Mouse (Mus musculus): ENCODE data around the gene Slc38a7.
A peak's percentile ranks its signal among the peaks of the same experiment; 100 is the strongest.
"Not testable (repeated sequence)": the region's sequence is repeated elsewhere in the genome, so short reads cannot be mapped to it uniquely, and the experiment has no call there.

Slc38a7 gene

DNA sequence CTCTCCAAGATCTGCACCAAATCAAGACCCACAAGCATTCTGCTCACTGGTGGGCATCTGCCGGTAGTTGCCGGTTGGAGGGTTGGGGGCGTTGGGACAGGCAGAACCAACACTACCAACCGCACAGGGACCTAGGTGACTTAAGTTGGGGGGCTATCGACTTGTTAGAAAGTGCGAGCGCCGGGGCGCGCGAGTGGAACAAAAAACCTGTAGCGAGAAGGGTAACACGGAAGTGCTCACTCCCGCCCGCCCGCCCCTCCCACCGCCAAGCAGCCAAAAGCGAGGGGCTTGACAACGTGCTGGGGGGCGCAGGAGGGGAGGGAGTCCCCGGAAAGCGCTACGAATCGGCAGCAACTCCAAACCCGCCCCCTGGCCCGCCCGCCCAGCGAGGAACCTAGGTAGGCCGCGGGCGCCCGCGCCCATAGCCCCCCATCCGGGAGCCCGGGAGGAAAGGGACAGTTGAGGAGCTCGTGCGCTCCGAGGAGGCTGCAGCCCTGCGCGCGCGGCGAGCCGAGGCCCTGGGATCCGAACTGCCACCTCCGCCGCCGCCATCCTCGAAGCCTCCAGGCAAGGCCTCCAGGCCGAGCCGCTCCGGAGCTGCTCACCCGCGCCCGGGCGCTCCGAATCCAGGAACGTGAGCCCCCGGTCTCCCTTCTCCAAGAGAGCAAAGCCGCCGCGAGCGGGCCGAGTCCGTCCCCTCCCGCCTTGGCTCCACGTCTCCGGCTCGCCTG lies 46.7 kb downstream of the Slc38a7 start:
- DNase-seq: peak; percentile 61 to 74

DNA sequence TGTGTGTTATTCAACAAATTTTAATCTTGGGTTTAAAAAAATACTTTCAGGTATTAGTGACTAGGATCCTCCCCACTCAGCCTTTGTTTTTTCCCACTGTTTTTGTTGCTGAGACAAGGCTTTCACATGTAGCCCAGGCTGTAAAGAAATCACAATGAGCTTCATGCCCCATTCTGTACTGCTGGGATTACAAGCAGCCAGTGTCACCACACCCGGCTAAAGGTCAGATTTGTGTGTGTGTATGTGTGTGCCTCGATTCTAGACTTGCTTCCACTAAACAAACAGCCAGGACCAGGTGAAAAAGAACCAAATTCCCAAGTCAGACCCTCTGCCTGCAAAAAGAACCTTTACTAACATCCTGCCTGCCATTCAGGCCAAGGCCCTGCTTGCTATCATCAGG lies 47.9 kb downstream of the Slc38a7 start:
- DNase-seq: no peak

DNA sequence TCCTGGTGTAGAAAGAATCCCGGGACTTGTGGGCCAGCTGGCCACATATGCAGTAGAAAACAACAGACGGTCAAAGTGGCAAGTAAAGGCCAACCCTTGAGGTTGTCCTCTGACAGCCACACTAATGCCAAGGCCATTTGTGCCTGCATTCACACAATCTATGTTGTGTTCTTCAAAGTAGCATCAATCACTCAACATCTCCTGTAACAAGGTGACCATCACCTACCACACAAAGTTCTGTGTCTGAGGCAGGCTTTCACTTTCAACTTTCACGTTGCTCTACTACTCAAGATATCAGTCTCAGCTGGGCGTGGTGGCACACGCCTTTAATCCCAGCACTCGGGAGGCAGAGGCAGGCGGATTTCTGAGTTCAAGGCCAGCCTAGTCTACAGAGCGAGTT lies 51.1 kb downstream of the Slc38a7 start:
- DNase-seq: no peak

DNA sequence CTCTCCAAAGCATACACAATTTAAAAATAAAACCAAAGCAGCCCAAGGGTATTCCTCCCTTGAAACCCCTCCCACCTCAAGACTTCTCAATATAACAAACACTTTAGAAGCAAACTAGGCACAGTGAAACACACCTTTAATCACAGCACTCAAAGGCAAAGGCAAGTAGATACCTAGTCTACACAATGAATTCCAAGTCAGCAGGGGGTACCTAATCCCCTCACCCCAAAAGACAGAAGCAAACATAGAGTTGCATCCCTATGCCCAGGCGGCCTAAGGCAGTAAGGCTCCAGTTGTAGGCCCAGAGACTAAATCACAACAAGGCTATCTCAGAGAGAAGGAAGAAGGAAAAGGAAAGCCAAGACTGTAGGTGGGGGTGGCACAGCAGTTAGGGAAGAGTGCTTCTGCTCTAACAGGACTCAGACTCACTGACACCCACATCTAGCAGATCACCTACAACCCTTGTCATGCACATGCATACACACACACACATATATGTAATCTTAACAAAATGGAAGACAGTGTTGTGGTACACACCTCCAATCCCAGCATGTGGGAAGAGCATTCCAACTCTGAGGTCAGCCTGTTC lies 51.8 kb downstream of the Slc38a7 start:
- no peak for DNase-seq

DNA sequence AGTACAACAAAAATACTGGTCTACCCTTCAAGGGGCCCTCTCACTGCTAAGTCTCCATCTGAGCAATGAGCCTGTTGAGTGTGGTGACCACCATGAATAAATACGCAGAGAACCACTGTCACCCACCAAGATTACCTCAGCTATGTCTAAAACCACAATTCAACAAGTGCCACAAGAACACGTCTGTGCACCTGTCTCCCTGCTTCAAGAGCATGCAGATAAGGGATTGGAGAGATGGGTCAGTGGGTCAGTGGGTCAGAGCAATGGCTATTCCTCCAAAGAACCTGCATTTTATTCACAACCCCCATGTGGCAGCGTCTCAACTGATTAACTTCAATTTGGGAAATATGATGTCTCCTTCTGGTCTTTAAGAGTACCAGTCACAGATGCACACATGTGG lies 53.0 kb downstream of the Slc38a7 start:
- no peak for DNase-seq

DNA sequence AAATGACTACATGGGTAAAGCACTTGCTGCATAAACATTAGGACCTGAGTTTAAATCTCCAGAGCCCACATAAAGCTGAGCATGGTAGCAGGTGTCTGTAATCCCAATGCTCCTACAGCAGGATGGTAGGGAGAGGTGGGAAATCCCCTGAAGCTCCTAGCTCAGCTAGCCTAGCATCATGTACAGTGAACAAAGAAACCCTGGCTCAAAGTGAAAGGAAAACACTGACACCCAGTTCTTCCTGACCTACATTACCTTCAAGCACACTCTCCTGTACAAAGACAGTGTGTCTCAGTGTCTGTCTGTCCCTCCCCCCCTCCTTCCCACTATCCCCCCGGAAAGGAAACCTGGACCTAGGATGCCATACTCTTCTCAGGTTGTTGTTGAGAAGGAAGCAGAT lies 53.4 kb downstream of the Slc38a7 start:
- DNase-seq: no peak

DNA sequence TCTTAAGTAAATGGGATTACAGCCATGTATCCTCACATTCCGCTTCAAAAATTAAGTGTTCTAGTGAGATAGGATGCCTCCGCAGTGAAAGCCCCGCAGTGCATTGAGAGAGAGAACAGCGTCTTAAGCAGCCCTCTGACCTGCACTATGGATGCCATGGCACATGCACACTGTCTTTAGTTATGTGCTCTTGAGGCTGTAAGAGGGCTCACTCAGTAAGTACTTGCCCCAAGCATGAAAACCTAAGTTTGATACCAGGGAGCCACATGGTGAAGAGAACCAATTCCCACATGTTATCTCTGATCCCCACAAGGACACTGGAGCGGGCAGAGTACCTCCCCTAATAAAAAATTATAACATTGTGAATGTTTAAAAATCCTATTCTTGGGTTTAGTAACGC lies 54.2 kb downstream of the Slc38a7 start:
- no peak for DNase-seq

DNA sequence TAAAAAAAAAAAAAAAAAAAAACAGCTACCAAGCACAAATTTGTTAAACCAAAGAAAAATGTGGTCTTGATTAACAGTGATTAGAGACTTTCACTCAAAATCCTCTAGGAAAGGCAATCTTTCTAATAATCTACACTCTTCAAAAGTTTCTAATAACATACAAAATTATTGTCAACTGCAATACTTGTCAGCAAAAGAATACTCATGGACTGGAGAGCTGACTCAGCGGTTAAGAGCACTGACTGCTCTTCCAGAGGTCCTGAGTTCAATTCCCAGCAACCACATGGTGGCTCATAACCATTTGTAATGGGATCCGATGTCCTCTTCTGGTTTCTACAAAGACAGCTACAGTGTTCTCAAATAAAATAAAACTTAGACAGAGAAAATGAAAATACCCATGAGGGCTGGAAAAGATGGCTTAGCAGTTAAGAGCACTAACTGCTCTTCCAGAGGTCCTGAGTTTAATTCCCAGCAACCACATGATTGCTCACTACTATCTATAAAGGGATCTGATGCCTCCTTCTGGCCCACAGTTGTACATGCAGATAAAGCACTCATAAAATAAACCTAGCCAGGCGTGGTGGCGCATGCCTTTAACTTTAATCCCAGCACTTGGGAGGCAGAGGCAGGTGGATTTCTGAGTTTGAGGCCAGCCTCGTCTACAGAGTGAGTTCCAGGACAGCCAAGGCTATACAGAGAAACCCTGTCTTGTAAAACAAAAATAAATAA lies 57.8 kb downstream of the Slc38a7 start:
- not testable (repeated sequence) for DNase-seq
